Mouse (Mus musculus): ENCODE measurements at regions not wholly inside any gene's neighbourhood (a gene's known extent, or its start where the extent isn't known, plus 50 kb on each side); places are given as distances from the start of the nearest gene placed in this dataset.

DNA sequence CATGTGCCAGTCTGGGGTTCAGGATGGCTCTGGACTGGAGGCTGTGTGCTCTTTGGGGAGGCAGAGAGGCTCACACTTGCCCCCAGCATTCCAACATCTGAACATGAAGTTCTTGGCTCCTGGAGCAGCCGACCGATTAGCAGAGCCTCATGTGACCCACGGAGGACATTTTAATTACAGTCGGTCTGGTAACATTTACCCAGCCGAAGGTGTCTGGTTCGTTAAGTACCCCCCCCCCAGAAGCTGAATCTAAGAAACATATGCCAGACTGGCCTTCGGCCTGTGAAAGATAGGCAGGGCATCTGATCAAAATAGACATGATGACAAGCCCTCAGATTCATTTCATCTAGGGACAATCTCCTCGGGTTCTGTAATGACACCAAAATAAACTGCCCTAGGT, 140.4 kb upstream of the Sgk1 start:
- Histone ChIP-seq H3K9ac (no peak overlapping the region), H3K4me3 (replicated peaks) (no peak overlapping the region), H3K4me1 (0 out of 2 replicates have a peak, but pooled peaks cover 5% of the 10 kb centered on the region), H3K27ac (no peak overlapping the region), H3K27me3 (peaks cover 4% of the 10 kb centered on the region; the same call in 1 of the 2 replicates), H3K9me3 (no peaks in the 10 kb centered on the region), H3K4me2 (no peak overlapping the region), H3K36me3 (replicated peaks) (no peaks in the 10 kb centered on the region)
- 68% methylated on average over 8 of the region's 8 CpGs for WGBS
- ATAC-seq (ENCODE audit: low FRiP score): no peak

DNA sequence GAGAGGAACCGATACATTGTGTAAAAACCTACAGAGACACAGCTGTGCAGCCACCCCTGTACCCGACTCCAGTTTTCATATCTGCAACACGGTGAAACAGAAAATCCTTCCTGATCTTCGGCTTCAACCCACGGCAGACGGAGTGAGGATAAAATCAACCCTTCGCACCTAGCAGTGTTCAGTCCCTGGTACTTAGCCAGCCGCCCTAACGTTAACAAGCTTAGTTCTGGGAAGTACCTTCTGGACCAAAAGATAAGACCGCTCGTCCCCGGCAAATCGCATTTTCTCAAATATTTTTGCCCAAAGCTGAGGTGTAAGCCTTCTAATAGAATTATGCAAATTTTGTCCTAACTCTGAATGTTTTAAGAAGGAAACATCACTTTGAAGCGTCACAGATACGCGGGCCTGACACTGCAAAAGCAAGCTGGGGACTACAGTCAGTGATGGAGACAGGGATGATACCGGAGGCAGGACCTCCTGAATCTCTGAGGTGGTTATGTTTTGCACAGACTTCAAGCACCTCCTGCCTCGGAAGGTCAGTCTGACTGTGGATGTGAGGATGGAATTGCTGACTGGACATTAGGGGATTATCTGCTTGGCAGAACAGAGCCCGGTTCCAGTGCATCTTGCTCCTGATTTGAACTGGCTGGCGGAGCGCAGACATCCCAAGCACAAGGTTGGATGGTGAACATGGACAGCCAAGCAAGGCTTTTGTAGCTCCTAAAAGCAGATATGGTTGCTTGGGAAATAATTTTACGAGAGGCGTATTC, 139.8 kb upstream of the Sgk1 start:
- 85% methylated on average over 23 of the region's 23 CpGs for WGBS
- H3K9ac ChIP-seq: no peak overlapping the region
- H3K9me3 ChIP-seq: no peaks in the 10 kb centered on the region
- H3K4me3 ChIP-seq (replicated peaks): no peak overlapping the region
- no peak overlapping the region for H3K4me2 ChIP-seq
- peaks cover 4% of the 10 kb centered on the region; the same call in 1 of the 2 replicates for H3K27me3 ChIP-seq
- ATAC-seq (ENCODE audit: low FRiP score): no peak
- no peaks in the 10 kb centered on the region for H3K36me3 ChIP-seq (replicated peaks)
- no peak overlapping the region for H3K27ac ChIP-seq
- H3K4me1 ChIP-seq: peaks cover 10% of the 10 kb centered on the region; the same call in 1 of the 2 replicates

DNA sequence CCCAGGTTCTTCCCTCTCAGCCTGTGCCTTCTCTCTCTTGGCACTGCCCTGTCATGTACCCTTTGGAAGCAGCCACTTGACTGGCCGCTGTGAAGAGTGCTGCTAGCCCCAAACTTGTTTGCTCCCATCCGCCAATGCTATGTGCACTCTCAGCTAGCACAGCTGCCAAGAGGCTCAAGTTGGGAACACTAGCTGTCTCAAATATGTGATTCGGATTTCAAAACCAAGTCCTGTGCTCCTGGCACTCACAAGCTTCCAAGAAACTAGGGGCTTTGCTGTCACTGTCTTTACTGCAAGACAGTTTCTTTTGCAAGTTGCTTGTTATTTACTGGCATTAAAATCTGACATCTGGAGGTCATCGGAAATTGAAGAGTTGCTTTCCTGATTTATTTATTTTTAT, 138.6 kb upstream of the Sgk1 start:
- Histone ChIP-seq H3K27me3 (peaks cover 4% of the 10 kb centered on the region; the same call in 1 of the 2 replicates), H3K4me2 (no peak overlapping the region), H3K9me3 (no peaks in the 10 kb centered on the region), H3K4me1 (peaks cover 12% of the 10 kb centered on the region; the same call in 1 of the 2 replicates), H3K4me3 (replicated peaks) (no peak overlapping the region), H3K36me3 (replicated peaks) (no peaks in the 10 kb centered on the region), H3K27ac (no peak overlapping the region), H3K9ac (no peak overlapping the region)
- ATAC-seq (ENCODE audit: low FRiP score): no peak
- 86% methylated on average over 4 of the region's 4 CpGs for WGBS

DNA sequence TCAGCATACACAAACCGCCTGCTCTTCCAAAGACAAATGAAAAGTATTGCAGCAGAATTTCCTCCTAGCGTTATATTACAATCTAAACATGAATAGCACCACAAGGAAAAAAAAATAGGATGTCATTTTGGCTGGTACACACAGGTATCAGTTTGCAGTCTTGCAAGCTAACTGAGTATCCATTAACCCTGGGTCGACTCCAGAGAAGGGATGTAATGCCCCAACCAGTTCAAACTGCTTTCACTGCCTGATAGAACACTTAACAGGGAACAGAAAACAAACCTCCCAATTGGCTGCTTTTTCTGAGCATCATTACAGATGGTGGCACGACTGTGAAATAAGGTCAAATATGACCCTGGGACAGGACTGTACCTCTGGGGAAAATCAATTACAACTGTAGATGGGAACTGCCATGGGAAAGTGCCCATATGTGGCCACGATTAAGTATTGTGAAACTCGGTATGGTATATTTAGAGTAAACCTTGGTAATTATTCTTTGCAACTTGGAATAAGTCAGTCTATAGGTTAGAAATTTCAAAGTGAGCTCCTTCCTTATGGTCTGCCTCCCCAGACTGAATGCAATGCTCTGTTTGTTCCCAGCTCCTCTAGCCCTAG, 137.5 kb upstream of the Sgk1 start:
- WGBS: 81% methylated on average over 6 of the region's 6 CpGs
- H3K4me3 ChIP-seq (replicated peaks): no peak overlapping the region
- ATAC-seq (ENCODE audit: low FRiP score): no peak
- 0 out of 2 replicates have a peak, but pooled peaks cover under 1% of the 10 kb centered on the region for H3K27me3 ChIP-seq
- H3K4me2 ChIP-seq: no peak overlapping the region
- H3K4me1 ChIP-seq: peaks cover 12% of the 10 kb centered on the region; the same call in 1 of the 2 replicates
- no peaks in the 10 kb centered on the region for H3K9me3 ChIP-seq
- no peak overlapping the region for H3K27ac ChIP-seq
- no peaks in the 10 kb centered on the region for H3K36me3 ChIP-seq (replicated peaks)
- no peak overlapping the region for H3K9ac ChIP-seq

DNA sequence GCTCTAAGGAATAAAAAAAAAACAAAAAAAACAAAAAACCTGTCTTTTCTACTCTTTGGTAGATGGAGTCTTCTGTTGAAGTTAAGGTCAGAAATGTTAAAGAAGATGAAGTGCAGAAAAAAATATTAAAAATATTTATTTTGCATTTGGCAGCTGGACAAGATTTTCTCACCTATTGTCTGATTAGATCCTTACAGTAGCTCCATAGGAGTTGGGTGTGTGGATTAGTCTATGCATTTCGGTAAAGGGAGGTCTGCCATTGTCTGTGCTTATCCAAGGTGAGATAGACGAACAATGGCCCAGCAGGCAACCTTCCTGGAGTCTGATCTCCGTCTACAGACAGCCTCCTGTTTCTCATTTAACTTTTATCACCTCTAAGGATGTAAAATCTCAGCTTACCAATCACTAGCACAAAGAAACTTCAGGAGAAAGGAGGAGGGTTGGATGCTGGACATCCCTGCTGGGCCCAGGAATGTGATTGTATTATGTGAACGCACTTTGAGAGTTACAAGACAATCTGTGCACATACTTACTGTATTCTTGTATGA, 136.0 kb upstream of the Sgk1 start:
- Histone ChIP-seq H3K4me2 (no peak overlapping the region), H3K4me1 (peaks cover 8% of the 10 kb centered on the region; the same call in 1 of the 2 replicates), H3K9ac (no peak overlapping the region), H3K27me3 (no peaks in the 10 kb centered on the region), H3K9me3 (no peaks in the 10 kb centered on the region), H3K4me3 (replicated peaks) (no peak overlapping the region), H3K27ac (no peak overlapping the region), H3K36me3 (replicated peaks) (no peaks in the 10 kb centered on the region)
- WGBS: 8% methylated on average over 4 of the region's 4 CpGs
- no peak for ATAC-seq (ENCODE audit: low FRiP score)

DNA sequence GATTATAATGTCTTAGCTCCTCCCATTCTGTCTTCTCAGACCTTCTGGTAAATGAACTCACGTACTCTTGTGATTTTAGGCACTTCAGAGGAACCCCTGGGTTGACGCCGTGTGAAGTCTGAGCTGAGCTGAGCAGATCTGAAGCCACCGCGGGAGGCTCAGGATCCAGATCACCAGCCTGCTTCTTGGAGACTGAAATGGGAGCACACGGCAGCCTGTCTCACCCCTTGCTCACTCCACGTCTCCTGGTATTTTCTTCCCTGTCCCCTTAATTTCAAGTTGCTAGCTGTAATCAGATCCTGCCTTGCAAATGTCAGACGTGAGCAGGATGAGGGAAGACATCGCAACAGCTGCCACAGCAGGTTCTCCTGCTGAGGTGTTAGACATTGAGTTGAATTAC, 135.3 kb upstream of the Sgk1 start:
- Histone ChIP-seq H3K4me3 (replicated peaks) (no peak overlapping the region), H3K4me1 (peaks cover 8% of the 10 kb centered on the region; the same call in 1 of the 2 replicates), H3K9me3 (no peaks in the 10 kb centered on the region), H3K36me3 (replicated peaks) (no peaks in the 10 kb centered on the region), H3K4me2 (no peak overlapping the region), H3K27me3 (no peaks in the 10 kb centered on the region), H3K27ac (no peak overlapping the region), H3K9ac (no peak overlapping the region)
- no peak for ATAC-seq (ENCODE audit: low FRiP score)
- WGBS: 11% methylated on average over 9 of the region's 9 CpGs

DNA sequence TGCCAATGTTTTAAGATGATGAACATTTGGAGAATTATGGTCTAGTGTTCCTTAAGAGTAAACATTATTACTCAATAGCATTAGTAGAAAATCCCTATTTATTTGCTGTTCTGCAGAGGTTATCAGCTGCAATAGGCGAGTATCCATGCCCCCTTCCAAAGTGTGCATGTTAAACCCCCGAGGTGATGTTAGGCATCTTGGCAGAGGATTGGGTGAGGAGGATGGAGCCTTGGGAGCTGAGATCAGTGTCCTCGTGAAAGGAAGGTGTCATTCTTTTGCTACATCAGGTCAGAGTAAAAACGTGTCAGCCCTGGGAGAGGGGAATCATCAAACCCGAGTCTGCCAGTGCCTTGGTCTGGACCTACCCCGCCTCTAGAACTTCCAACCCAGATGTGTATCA, 130.7 kb upstream of the Sgk1 start:
- WGBS: 77% methylated on average over 6 of the region's 6 CpGs
- ATAC-seq (ENCODE audit: low FRiP score): no peak
- no peak overlapping the region for H3K9ac ChIP-seq

DNA sequence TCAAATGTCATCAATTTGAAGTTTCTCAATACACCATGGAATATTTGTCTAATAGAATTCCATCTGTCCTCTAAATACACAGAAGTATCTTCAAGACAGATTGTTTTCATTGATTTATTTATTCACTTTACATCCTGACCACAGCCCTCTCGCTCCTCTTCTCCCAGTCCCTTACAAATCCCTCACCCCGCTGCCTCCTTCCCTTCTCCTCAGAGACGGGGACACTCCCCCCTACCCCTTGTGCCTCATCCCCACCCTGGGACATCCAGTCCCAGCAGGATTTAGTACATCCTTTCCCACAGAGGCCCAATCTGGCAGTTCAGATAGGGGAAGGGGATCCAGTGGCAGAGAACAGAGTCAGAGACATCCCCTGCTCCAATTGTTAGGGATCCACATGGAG, 129.6 kb upstream of the Sgk1 start:
- Histone ChIP-seq H3K9me3 (no peaks in the 10 kb centered on the region), H3K4me1 (peaks cover 11% of the 10 kb centered on the region), H3K4me2 (no peak overlapping the region), H3K9ac (no peak overlapping the region), H3K36me3 (replicated peaks) (no peaks in the 10 kb centered on the region), H3K27me3 (no peaks in the 10 kb centered on the region), H3K27ac (no peak overlapping the region), H3K4me3 (replicated peaks) (no peak overlapping the region)
- ATAC-seq (ENCODE audit: low FRiP score): no peak
- 56% methylated on average over 3 of the region's 3 CpGs for WGBS

More for the DNA sequence above, 130.7 kb upstream of the Sgk1 start:
- no peak overlapping the region for H3K4me3 ChIP-seq (replicated peaks)
- H3K27ac ChIP-seq: no peak overlapping the region
- no peaks in the 10 kb centered on the region for H3K36me3 ChIP-seq (replicated peaks)
- no peaks in the 10 kb centered on the region for H3K27me3 ChIP-seq
- peaks cover 19% of the 10 kb centered on the region for H3K4me1 ChIP-seq
- H3K4me2 ChIP-seq: no peak overlapping the region
- H3K9me3 ChIP-seq: no peaks in the 10 kb centered on the region

DNA sequence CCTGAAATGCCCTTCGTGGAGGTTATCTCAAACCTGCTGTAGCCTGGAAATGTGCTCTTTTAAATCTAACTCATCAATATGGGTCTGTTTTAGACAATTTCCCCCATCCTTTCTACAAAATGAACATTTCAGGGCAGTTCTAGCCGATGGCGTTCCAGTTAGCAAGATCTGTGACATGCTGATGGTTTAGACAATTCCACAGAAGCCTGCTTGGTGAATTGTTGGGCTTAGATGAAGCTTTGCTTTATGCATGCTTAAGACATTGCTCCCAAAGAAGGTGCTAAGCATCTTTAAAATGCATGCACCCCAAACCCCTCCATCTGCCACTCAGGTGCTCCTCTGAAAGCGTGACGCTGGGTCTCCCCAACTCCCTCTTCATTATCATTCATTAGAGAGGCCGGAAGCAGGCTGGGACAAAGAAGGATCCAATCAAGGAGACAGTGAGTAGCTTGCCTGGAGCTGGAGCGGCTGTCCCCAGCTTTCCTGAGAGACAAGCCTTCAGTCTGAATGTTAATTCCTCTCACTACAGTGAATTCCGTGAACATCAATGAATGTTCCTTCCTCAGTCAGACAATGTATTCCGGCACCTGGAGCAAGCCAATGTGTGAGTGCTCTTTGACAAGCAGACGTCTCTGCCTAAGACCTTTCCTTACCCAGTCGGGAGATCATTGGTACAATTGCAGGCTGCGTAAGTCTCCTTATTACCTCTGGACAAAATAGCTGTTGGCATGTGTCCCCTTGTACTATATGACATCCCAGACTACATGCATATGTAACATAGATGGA, 127.0 kb upstream of the Sgk1 start:
- Histone ChIP-seq H3K4me3 (replicated peaks) (no peak overlapping the region), H3K4me1 (peaks cover 11% of the 10 kb centered on the region), H3K9me3 (no peaks in the 10 kb centered on the region), H3K36me3 (replicated peaks) (no peaks in the 10 kb centered on the region), H3K27ac (0 out of 2 replicates have a peak overlapping the region, but pooled peaks have one; percentile 9), H3K9ac (no peak overlapping the region), H3K4me2 (no peak overlapping the region; the same call in 1 of the 2 replicates), H3K27me3 (no peaks in the 10 kb centered on the region)
- ATAC-seq (ENCODE audit: low FRiP score): no peak; the same call in 1 of the 2 replicates
- 42% methylated on average over 12 of the region's 12 CpGs for WGBS

DNA sequence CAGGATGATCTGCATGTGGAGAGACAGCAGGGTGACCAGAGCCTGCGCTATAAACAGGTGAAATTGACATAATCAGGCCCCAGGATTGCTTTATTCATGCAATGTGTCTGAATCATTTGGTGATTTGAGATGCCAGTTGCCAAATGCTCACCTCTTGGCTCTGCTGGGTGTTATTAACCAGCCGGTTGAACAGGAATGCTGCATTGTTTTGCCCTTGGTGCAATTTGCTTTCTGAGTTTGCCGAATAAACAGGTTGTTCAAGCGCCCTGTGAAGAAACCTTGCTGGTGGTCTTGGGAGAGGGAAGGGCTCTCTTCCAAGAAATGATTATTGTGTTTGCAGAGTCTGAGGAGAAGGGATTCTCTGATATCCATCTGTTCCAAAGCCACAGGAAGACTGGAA, 126.3 kb upstream of the Sgk1 start:
- Histone ChIP-seq H3K27ac (0 out of 2 replicates have a peak overlapping the region, but pooled peaks have one; percentile 13), H3K9me3 (no peaks in the 10 kb centered on the region), H3K4me3 (replicated peaks) (no peak overlapping the region), H3K9ac (no peak overlapping the region), H3K27me3 (no peaks in the 10 kb centered on the region), H3K4me2 (no peak overlapping the region), H3K36me3 (replicated peaks) (no peaks in the 10 kb centered on the region), H3K4me1 (peaks cover 11% of the 10 kb centered on the region)
- 81% methylated on average over 4 of the region's 4 CpGs for whole genome bisulfite sequencing
- ATAC-seq (ENCODE audit: low FRiP score): no peak

DNA sequence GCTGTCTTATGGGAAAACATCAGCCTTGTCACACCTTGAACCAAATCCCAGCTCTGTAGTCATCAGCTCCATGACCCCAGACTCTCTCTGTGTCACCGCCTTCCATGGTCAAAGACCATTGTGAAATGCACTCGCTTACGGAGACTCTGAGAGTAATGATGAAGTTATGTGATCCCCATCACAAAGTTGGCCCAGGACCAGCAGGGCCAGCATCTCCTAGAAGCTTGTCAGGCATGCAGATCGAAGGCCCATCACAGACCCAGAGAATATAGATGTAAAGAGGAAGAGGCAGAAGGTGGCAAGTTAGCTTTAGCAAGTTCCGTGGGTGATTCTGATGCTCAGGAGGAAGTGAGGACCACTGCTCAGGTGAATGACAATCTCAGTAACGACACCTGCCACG, 125.2 kb upstream of the Sgk1 start:
- no peaks in the 10 kb centered on the region for H3K9me3 ChIP-seq
- no peaks in the 10 kb centered on the region for H3K36me3 ChIP-seq (replicated peaks)
- no peak overlapping the region for H3K27ac ChIP-seq
- no peak overlapping the region for H3K4me3 ChIP-seq (replicated peaks)
- WGBS: 95% methylated on average over 7 of the region's 7 CpGs
- H3K4me2 ChIP-seq: no peak overlapping the region
- no peak for ATAC-seq (ENCODE audit: low FRiP score)
- H3K4me1 ChIP-seq: peaks cover 11% of the 10 kb centered on the region
- no peaks in the 10 kb centered on the region for H3K27me3 ChIP-seq
- no peak overlapping the region for H3K9ac ChIP-seq

DNA sequence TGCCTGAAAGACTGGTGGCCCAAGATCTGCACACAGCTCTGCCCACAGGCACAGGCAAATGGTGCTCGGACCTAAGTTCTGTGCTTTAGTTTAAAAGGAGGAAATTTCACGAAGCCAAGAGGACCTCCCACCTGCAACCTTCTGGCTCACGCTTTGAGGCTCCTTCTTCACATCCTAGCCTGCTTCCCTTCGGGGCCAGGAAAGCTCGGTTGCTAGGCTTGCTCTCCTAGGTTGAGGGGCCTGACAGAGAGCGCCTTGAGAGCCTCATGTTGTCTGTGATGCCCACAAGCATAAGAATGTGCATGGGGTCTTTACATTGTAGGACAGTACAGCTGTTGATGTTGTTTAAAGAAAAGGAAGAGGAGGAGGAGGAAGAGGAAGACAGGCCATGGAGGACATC, 123.9 kb upstream of the Sgk1 start:
- Histone ChIP-seq H3K27me3 (no peaks in the 10 kb centered on the region), H3K27ac (no peak overlapping the region), H3K9ac (no peak overlapping the region), H3K9me3 (no peaks in the 10 kb centered on the region), H3K36me3 (replicated peaks) (no peaks in the 10 kb centered on the region), H3K4me2 (no peak overlapping the region), H3K4me3 (replicated peaks) (no peak overlapping the region), H3K4me1 (peaks cover 11% of the 10 kb centered on the region)
- WGBS: 85% methylated on average over 6 of the region's 6 CpGs
- no peak for ATAC-seq (ENCODE audit: low FRiP score)

Data from forebrain, embryonic 12.5 days (tissue).